Mouse (Mus musculus) CD4-positive, CD25-positive, alpha-beta regulatory T cell, adult 9 weeks (primary cell): Measurements from ENCODE around the gene Gon7. TPM values are rescaled to one million over a fixed set of nuclear protein-coding genes. Genes with fewer than 3 reads are reported as not detected.

Experiments used
- polyA plus RNA-seq: library from polyadenylated mRNA; unstranded; fragments of 100-300 nt; shearing (Covaris generic); gene quantifications from one replicate; pipeline ENCODE4 v1.2.1, GENCODE M21; 2017

Gon7 gene
- 27.5 TPM for polyA plus RNA-seq

DNA sequence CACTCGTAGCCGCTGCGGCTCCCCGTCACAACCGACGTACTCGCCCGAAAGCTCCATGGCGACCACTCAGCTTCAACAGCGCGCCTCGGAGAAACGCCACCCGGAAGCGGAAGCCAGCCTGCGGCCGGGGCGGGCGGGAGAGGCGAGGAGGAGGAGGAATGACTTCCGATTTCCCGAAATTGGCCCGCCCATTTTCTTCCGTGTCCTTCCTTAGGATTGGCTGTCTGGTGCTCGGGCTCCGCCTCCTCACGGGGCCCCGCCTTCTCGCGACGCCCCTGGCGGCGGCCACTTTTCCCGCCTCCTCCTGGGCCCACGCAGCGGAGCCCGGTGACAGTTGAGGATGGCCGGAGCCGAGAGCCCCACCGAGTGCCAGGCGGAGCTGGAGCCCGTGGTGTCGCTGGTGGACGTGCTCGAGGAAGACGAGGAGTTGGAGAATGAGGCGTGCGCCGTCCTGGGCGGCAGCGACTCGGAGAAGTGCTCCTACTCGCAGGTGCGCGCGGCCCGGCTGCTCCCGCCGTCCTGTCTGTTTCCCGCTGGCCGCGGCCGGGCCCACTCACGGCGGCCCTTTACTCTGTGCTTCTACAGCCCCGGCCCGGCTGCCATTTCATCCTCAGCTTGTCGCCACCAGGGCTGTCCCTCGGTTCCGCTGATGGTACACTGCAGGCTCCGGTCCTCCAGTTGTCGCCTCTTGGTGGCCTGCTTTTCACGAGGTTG lies at the start of gene Gon7, which contains the start of the genes Gm28051 and Ubr7:
TSS of gene Gon7 (minus strand) at position 115 of the 714 bp plus-strand sequence.
TSS of gene Gm28051 (minus strand) at position 77 of the 714 bp plus-strand sequence.
TSS of gene Ubr7 (plus strand) at position 279 of the 714 bp plus-strand sequence.

DNA sequence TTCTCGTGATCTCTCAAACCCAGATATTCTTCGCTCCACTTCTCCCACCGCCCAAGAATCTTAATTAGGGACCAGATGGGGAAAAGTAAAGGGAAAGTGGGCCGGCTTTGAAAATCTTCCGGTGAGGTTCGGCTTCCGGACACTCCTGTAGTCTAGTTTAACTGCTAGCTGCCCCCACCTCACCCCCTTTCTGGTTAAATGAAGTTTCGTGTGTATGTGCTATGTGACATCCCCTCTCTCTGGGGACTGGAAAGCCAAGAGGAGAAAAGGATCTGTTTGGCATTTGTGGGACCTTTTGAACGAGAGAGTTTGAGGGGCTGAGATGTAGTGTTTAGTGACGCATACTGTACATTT lies 777 bp upstream of the Gon7 start, which contains the start of gene Gm20604:
TSS of gene Gm20604 (minus strand) at position 270 of the 354 bp plus-strand sequence.

DNA sequence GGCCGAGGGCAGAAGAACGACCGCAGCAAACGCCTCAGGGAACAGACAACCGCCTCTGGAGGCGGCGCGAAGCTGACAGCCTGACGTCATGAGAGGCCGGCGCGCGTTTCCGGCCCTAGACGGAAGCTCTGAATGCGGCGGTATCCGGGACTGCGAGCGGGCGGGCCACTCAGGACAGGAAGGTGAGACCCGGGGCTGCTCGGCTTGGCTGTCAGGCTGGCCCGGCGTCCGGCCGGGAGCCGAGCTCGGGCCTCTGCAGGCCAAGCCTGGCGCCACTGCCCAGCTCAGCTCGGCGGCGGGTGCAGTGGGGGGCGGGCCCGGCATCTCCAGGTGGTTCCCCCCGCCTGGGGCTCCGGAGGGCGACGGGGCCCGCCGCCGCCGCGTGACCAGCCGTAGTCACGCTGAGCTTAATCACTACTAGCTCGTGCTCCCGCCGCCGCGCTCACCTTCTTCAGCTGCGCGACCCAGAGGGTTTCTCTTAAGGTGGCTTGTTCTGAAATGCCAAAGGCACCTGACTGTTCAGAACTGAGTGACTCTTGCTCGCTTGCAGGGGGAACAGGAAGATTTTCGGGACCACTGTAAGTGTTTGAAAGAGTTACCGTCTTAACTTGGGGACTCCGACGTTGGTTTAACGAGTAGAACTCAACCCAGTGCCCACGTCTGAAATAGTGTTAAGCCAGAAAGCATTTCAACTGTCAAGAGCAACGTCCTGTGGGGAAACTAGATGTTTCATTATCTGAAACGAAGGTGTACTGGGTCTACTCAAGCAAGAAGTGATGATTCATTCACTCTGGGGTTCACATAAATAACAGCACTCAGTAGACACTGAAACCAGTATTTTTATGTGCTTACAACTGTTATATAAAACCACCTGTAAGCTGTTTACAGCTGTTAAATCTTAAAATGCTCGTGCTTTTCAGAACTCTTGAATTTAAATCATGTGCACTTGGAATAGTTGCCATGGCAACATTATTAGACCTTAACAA lies 13.7 kb downstream of the Gon7 start, which contains the start of the genes Moap1 and Tmem251:
TSS of gene Moap1 (minus strand) at position 73 of the 986 bp plus-strand sequence.
TSS of gene Tmem251 (plus strand) at position 174 of the 986 bp plus-strand sequence.

DNA sequence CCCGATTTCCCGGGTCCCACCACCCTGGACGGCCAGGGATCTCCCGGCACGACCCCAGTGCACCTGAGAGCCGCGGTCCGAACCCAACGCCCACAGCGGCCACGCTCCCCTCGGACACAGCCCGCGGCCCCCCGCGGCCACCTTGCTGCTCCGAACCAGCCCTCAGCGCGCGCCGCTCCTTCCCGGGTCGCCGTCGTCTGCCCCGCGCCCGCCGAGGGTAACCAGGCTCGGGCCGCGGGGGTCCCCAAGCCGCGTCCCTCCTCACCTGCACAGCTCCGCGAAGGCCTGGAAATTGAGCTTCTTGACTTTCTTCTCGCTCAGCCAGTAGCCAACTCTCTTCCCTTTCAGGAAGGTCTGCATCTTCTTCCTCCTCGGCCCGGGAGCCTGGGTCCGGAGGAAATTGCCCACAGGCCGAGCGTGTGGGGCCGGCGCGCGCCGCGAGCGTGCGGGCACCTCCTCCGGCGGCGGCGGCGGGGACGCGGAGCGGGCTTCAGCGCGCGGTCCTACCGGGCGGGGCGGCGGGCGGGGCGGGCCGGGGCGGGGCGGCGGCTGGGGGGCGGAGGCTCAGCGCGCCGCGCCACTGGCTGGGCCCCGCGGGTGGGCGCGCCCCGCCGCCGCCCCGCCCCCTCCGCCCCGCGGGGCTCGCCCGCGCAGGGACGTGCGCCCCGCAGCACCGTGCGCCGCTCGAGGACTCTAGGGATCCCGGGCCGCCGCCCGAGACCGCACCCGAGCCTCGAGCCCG lies 53.0 kb downstream of the Gon7 start, which contains the start of gene Itpk1:
TSS of gene Itpk1 (minus strand) at position 474 of the 742 bp plus-strand sequence.

Other genes with a start within 250 kb of the Gon7 start
- not detected for gene Chga, start 202.8 kb downstream of the Gon7 start, polyA plus RNA-seq
- 25.9 TPM for gene Itpk1, start 52.9 kb downstream of the Gon7 start, polyA plus RNA-seq
- 9.7 TPM for gene Moap1, start 14.1 kb downstream of the Gon7 start, polyA plus RNA-seq
- 10.3 TPM for gene Tmem251, start 14.0 kb downstream of the Gon7 start, polyA plus RNA-seq
- not detected for gene Gm28051, start within 50 bp of the Gon7 start, polyA plus RNA-seq
- gene Ubr7, start 164 bp upstream of the Gon7 start, polyA plus RNA-seq: 36.2 TPM
- 7.6 TPM for gene Gm20604, start 869 bp upstream of the Gon7 start, polyA plus RNA-seq
- gene Btbd7, start 120.7 kb upstream of the Gon7 start, polyA plus RNA-seq: 6.2 TPM
- not detected for gene Cox8c, start 141.5 kb upstream of the Gon7 start, polyA plus RNA-seq
- 0.51 TPM for gene Unc79, start 191.1 kb upstream of the Gon7 start, polyA plus RNA-seq